Mouse (Mus musculus): Measurements from ENCODE around the gene Nup62. TPM values are rescaled to one million over a fixed set of nuclear protein-coding genes. Genes with fewer than 3 reads are reported as not detected.

The Nup62 gene
- polyA plus RNA-seq, 1 experiment, result 102 TPM

DNA sequence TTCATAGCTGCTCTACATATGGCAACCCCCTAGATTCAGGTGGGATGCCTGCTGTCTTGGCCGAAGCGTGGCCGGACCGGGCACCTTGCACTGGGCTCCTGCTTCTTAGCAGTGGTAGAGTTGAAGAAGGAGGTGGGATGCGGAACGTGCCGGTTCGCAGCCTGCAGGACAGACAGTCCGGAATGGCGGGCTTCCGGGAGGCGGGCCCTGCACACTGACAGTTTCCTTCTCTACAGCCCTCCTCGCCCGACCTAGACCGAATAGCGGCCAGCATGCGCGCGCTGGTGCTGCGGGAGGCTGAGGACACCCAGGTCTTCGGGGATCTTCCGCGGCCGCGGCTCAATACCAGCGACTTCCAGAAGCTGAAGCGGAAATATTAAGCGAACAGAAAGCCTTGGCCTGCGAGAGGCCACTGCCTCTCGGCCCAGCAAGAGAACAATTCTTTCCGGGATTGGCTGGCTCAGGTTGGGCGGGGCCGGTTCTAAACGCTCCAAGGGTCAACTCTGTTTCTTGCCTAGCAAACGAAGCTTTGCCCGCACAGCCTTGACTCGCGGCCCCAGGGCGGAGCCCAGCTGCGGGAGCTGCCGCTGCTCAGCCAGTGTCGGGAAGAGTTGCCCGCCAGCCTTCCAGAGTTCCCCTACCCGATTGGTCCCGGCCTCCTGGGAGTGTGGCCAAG is 38.6 kb downstream of the Nup62 start:
- Histone ChIP-seq H3K27me3 (ENCODE audit: control insufficient read depth, insufficient read depth, insufficient read length) (no peaks in the 10 kb centered on the region), H3K4me3 (ENCODE audit: insufficient read depth, poor library complexity, severe bottlenecking) (peak overlapping the region; percentile 18), H3K36me3 (ENCODE audit: control insufficient read depth, insufficient read depth) (peaks cover 9% of the 10 kb centered on the region), H3K79me3 (ENCODE audit: low read depth) (peaks cover 27% of the 10 kb centered on the region), H3K79me2 (ENCODE audit: control insufficient read depth, insufficient read depth) (peaks cover 53% of the 10 kb centered on the region), H3ac (ENCODE audit: control insufficient read depth, insufficient read length, low read depth) (peak overlapping the region; percentile 31)
- TF ChIP-seq MYOD1 (IDR thresholded peaks at IDR 0.05; ENCODE audit: control insufficient read depth, insufficient read length, low read depth), result no peak
- no peak for TF ChIP-seq FOSL1 (IDR thresholded peaks at IDR 0.05; ENCODE audit: insufficient read depth, low read length, poor library complexity, severe bottlenecking)
- TF ChIP-seq USF1 (IDR thresholded peaks at IDR 0.05; ENCODE audit: low read depth), result no peak
- no peak for TF ChIP-seq MYOG (IDR thresholded peaks at IDR 0.05; ENCODE audit: control insufficient read depth, extremely low read depth, insufficient read length)
- TF ChIP-seq CTCF (IDR thresholded peaks at IDR 0.05; ENCODE audit: control insufficient read depth, insufficient read depth, insufficient read length), result no peak
- TF ChIP-seq CEBPB (IDR thresholded peaks at IDR 0.05; ENCODE audit: low read depth), result no peak
- TF ChIP-seq MAX (IDR thresholded peaks at IDR 0.05), result no peak

DNA sequence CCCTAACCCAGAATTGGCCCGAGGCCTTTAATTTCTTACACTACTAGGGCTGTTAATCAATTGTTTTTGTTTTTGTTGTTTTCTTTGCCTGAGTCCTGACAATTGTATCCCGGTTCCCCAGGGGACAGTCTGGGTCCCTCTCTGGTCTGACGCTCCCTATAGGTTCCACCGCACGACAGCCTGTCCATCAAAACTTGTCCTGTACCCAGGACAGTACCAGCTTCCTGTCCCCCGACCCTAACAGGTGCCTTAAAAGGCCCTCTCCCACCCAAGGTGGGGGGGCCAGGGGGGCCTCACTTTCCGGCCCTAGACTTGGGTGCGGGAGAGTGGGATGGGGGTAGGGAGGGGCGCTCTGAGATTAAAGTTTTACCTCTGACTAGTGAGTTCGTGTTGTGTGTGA is 39.1 kb downstream of the Nup62 start:
- peaks cover 9% of the 10 kb centered on the region for H3K36me3 ChIP-seq (ENCODE audit: control insufficient read depth, insufficient read depth)
- no peak overlapping the region for H3ac ChIP-seq (ENCODE audit: control insufficient read depth, insufficient read length, low read depth)
- TF ChIP-seq CTCF (IDR thresholded peaks at IDR 0.05; ENCODE audit: control insufficient read depth, insufficient read depth, insufficient read length) (no peak), FOSL1 (IDR thresholded peaks at IDR 0.05; ENCODE audit: insufficient read depth, low read length, poor library complexity, severe bottlenecking) (no peak), MYOG (IDR thresholded peaks at IDR 0.05; ENCODE audit: control insufficient read depth, extremely low read depth, insufficient read length) (no peak), CEBPB (IDR thresholded peaks at IDR 0.05; ENCODE audit: low read depth) (no peak), MYOD1 (IDR thresholded peaks at IDR 0.05; ENCODE audit: control insufficient read depth, insufficient read length, low read depth) (no peak), MAX (IDR thresholded peaks at IDR 0.05) (no peak), USF1 (IDR thresholded peaks at IDR 0.05; ENCODE audit: low read depth) (no peak)
- peaks cover 47% of the 10 kb centered on the region for H3K79me2 ChIP-seq (ENCODE audit: control insufficient read depth, insufficient read depth)
- H3K79me3 ChIP-seq (ENCODE audit: low read depth), result peaks cover 27% of the 10 kb centered on the region
- H3K4me3 ChIP-seq (ENCODE audit: insufficient read depth, poor library complexity, severe bottlenecking), result peak overlapping the region; percentile 2
- H3K27me3 ChIP-seq (ENCODE audit: control insufficient read depth, insufficient read depth, insufficient read length), result no peaks in the 10 kb centered on the region

DNA sequence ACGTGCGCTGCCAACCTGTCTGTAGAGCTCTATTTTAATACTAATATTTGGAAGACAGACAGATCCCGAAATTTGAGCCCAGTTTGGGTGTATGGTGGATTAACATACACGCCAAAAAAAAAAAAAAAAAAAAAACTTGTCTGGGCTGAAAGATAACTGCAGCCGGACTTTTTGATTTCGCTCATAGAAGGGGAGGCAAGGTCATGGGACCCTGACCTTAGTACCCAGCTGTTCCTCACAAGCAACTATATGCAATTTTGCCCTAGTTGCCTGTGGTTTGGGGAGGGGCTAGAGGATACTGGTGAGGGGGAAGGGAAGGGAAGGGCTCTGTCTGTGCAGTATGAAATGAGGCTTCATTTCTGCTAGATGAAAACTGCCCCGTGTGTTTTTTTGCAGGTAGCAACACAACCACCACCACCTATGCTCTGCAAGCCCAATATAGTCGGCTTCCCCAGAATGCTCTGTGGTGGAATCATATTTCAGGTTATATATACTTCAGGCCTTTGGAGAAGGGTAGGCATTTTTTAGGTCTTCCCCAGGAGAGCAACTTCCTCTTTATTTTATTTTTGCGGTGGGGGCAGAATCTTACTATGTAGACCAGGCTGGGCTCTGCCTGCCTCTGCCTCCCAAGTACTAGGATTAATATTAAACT is 40.5 kb downstream of the Nup62 start:
- Histone ChIP-seq H3ac (ENCODE audit: control insufficient read depth, insufficient read length, low read depth) (no peak overlapping the region), H3K79me3 (ENCODE audit: low read depth) (peaks cover 17% of the 10 kb centered on the region), H3K36me3 (ENCODE audit: control insufficient read depth, insufficient read depth) (peaks cover 9% of the 10 kb centered on the region), H3K27me3 (ENCODE audit: control insufficient read depth, insufficient read depth, insufficient read length) (no peaks in the 10 kb centered on the region), H3K79me2 (ENCODE audit: control insufficient read depth, insufficient read depth) (peaks cover 40% of the 10 kb centered on the region), H3K4me3 (ENCODE audit: insufficient read depth, poor library complexity, severe bottlenecking) (peak overlapping the region; percentile 65)
- no peak for TF ChIP-seq CTCF (IDR thresholded peaks at IDR 0.05; ENCODE audit: control insufficient read depth, insufficient read depth, insufficient read length)
- TF ChIP-seq MYOG (IDR thresholded peaks at IDR 0.05; ENCODE audit: control insufficient read depth, extremely low read depth, insufficient read length), result no peak
- TF ChIP-seq USF1 (IDR thresholded peaks at IDR 0.05; ENCODE audit: low read depth), result no peak
- TF ChIP-seq MAX (IDR thresholded peaks at IDR 0.05), result no peak
- TF ChIP-seq FOSL1 (IDR thresholded peaks at IDR 0.05; ENCODE audit: insufficient read depth, low read length, poor library complexity, severe bottlenecking), result no peak
- no peak for TF ChIP-seq MYOD1 (IDR thresholded peaks at IDR 0.05; ENCODE audit: control insufficient read depth, insufficient read length, low read depth)
- no peak for TF ChIP-seq CEBPB (IDR thresholded peaks at IDR 0.05; ENCODE audit: low read depth)

DNA sequence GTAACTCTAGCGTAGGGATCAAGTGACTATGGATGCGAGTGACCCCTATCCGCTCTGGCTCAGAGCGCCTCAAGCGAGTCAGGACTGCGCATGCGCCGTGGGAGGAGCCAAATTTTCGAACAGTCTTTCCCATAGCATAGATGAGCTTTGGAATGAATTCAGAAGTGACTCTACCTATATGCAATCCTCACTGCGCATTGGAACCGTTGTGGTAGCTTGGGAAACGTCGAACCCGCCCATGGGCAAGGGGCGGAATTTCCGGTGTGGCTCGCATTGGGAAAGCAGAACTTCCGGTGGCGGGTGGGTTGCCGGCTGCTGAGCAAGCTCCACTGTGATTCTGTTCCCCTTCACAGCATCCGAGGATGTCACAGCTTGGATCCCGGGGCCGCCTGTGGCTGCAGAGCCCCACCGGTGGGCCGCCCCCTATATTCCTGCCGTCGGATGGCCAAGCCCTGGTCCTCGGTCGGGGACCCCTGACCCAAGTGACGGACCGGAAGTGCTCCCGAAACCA is 41.2 kb downstream of the Nup62 start, which contains the start of gene Pnkp:
Pnkp (plus strand) TSS at position 98 of the 511 bp plus-strand sequence.
- H3K27me3 ChIP-seq (ENCODE audit: control insufficient read depth, insufficient read depth, insufficient read length), result no peaks in the 10 kb centered on the region
- peaks cover 9% of the 10 kb centered on the region for H3K36me3 ChIP-seq (ENCODE audit: control insufficient read depth, insufficient read depth)
- peaks cover 33% of the 10 kb centered on the region for H3K79me2 ChIP-seq (ENCODE audit: control insufficient read depth, insufficient read depth)
- H3K4me3 ChIP-seq (ENCODE audit: insufficient read depth, poor library complexity, severe bottlenecking), result peak within 1 kb of the TSS; percentile 65
- H3ac ChIP-seq (ENCODE audit: control insufficient read depth, insufficient read length, low read depth), result peak within 1 kb of the TSS; percentile 75
- peaks cover 12% of the 10 kb centered on the region for H3K79me3 ChIP-seq (ENCODE audit: low read depth)
- TF ChIP-seq CTCF (IDR thresholded peaks at IDR 0.05; ENCODE audit: control insufficient read depth, insufficient read depth, insufficient read length), result no peak
- peak; percentile 30 for TF ChIP-seq CEBPB (IDR thresholded peaks at IDR 0.05; ENCODE audit: low read depth)

DNA sequence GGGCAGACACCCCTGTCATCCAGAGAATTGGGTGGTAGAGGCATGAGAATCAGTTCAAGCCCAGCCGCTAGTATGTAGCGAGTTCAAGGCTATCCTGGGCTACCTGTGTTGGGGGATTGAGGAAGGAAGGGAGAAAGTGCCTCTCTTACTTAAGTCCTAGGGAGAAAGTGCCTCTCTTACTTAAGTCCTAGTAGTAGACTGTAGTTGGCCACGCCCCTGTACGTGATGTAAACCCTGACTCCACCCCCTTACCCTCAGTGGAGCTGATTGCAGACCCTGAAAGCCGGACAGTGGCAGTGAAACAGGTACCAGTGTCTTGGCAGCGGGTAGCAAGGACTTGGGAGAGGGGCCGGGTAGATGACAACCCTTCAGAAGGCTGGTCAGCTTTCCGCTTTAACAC is 42.0 kb downstream of the Nup62 start:
- Histone ChIP-seq H3K79me2 (ENCODE audit: control insufficient read depth, insufficient read depth) (peaks cover 26% of the 10 kb centered on the region), H3K79me3 (ENCODE audit: low read depth) (peaks cover 11% of the 10 kb centered on the region), H3K27me3 (ENCODE audit: control insufficient read depth, insufficient read depth, insufficient read length) (no peaks in the 10 kb centered on the region), H3ac (ENCODE audit: control insufficient read depth, insufficient read length, low read depth) (peak overlapping the region; percentile 25), H3K36me3 (ENCODE audit: control insufficient read depth, insufficient read depth) (peaks cover 9% of the 10 kb centered on the region), H3K4me3 (ENCODE audit: insufficient read depth, poor library complexity, severe bottlenecking) (peak overlapping the region; percentile 65)
- TF ChIP-seq MAX (IDR thresholded peaks at IDR 0.05) (no peak), FOSL1 (IDR thresholded peaks at IDR 0.05; ENCODE audit: insufficient read depth, low read length, poor library complexity, severe bottlenecking) (no peak)
